Mouse (Mus musculus) monocyte, adult 2 months (primary cell): Measurements from ENCODE around the gene Ccsap.

ENCODE experiments used
- DNase-seq, 2 experiments: peaks; one replicate each; pipeline ENCODE4 v3.0.0; 2022; ENCODE audit warnings: low spot score in 2 of 2, low read depth in 1 of 2

Gene Ccsap

DNA sequence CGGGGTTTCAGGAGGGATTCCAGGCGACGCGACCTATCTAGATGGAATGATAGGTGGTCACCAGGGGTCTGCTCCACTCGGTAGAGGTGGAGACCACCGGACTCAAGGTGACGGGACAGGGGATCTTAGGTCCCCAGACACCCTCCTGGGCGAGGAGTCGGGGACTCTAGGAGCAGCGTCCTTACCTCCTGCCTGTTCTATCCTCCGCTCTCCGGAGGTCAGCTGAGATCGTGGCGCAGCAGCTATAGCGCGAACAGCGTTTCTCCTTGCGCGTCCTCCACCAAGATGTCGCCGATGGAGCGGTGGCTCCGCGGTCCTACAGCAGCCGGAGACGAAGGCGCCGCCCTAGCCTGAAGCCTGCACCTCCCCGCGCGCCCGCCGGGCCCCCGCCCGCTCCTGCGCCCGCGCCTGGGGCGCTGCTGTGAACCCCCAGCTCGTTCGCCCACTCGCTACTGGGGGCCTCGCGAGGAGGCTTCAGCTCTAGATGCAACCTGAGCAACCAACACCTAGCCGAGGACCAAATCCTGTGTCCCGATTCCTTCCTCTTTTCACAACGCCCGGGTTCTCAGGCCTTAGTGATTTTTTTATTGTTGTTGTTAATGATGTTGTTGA lies at the start of gene Ccsap:
Ccsap (minus strand) TSS at position 562 of the 612 bp plus-strand sequence.
- peak in 1 of 2 experiments; percentile 31 for DNase-seq

- DNase-seq: no peak
Observed at GRCm38 (mm10) chr8:123907604-123908003, 47.6 kb upstream of the Ccsap start.

GRCm38 (mm10) chr8:123902653-123903052 lies 42.6 kb upstream of the Ccsap start:
- DNase-seq: no peak

DNA sequence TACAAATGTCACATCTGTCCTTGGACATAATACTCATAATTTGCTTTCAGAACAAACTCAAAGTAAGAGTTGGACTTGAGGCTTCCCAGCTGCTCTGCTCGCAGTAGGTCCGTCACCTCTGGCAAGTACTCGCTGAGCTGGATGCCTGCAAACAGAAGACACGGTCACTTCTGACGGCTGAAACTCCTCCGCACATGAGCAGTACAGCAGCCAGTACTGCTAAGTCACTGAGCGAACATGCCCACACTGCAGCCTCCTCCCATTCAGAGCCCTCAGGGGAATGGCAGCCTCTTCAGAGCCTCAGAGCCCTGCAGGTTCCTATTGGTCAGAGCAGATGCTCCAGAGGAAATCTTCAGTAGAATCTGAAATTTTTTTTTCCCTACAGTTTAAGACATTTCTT lies 39.4 kb upstream of the Ccsap start:
- no peak for DNase-seq

- DNase-seq: no peak
Observed at GRCm38 (mm10) chr8:123898576-123898975, 38.6 kb upstream of the Ccsap start.

DNA sequence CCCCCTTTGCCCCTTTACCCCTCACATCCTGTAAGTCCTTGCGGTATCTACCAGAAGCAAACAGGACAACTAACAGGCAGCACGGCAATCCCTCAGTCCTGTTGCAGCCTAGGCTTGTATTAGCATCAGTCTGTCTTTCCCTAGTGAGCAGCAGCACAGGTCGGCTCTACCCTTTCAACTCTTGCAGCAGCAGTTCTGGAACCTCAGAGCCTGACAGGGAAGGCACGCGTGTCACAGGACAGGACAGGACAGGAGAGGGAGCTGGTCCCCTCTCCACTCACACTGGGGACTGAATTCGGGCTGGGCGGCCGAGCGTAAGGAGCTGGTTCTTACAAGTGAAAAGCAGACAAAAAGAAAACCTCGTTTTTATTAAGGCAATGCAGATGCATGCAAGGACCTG lies 36.8 kb upstream of the Ccsap start:
- DNase-seq: no peak

DNA sequence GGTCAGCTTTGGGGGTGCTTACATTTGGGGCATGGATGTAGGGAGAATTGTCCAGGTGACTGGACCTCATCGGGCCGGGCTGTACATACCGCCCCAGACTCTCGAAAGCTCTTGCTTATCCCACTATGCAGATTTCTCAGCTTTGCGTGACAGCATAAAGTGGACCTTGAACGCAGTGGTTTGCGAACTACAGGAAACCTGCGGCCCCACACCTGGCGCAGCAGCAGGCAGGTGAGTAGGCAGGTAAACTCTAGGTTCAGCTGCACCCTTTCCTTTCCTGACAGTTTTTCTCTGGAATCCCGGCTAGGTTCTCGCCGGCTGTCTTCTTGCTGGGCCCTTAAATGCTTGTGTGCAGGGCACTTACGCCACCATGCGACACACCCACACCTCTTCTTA lies 36.4 kb upstream of the Ccsap start:
- DNase-seq: no peak

DNA sequence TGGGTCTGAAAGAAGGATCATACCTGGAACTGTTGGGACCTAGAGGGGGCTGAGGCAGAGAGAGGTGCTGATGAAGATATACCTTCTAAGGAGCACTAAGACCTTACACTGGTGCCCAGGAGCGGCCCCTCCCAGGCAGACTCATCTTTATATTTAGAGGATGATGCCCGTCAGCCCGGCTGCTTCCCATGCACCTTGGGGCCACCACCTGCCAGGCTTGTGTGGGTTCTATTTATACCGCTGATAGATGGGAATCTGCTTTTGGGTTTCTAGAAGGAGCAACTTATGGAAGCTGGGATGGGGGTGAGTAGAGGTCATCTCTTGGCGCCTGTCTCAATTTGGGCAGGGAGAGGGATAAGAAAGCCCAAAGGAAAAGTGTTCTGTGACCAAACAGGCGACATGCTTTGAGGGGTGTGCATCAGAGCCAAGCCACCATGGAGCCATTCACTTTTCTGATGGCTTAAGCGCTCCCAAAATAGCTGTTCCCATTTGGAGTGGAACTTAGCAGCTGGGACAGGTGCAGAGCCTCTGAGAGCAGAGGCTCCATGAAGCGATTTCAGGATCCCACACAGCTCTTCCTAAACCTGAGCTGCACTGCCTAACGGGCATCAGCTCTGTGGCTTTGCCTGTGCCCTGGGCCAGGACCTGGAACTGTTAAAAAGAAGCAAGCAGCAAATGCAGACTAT lies 35.8 kb upstream of the Ccsap start:
- DNase-seq: no peak

DNA sequence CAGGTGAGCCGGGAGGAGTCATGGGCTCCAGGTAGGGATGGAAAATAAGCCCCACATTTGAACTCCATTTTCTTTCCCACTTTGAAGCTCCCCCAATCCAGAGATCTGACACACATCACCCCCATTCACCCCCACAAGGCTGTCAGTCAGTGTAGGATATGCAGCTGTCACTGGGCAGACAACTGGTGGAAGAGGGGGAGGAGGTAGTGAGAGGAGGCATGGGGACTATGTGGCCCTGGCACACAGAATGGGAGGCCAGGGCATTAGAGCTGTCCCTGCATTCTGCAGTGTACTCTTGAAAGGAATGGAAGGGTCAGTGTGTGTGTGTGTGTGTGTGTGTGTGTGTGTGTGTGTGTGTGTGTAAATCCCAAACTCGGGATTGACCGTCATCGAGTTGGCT lies 35.2 kb upstream of the Ccsap start:
- no peak for DNase-seq

DNA sequence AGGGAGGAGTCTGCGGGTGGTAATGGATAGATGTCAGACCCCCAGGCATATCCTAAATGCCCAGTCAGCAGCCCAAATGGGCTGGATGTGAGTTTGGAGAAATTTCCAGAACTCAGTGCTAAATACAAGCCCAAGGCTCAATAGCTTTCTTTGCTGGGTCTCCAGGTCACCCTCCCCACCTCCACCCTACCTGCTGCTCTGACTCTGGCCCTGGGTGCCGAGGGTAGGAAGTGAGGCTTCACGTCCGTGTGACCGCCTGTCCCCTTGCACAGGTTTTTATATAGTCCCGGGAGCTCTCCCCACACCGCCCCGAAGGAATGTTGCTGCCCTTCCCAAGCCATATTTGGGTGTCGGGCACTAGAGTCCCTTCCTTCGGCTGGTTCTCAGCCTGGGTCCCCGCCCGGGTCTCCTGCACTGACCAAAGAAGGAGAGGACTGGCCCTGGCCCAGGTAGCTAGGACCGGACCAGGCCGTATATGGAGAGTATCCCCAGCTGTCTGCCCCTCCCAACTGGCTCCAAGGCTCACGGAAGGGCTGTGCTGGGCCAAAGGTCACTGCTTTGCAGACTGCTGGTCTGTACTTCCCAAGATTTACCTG lies 34.6 kb upstream of the Ccsap start, which contains the start of gene Acta1:
Acta1 (minus strand) TSS at position 250 of the 596 bp plus-strand sequence.
- DNase-seq: no peak

DNA sequence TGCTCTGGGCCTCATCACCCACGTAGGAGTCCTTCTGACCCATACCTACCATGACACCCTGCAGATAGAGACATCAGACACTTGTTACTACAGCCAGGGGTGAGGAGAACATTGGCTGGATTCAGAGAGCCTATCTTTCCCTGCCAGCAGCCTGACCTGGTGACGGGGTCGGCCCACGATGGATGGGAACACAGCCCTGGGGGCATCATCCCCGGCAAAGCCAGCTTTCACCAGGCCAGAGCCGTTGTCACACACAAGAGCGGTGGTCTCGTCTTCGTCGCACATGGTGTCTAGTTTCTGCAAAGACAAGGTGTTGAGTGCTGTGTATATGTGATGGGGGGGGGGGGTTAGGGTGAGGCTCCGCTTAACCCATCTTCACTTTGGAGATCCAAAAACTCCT lies 33.4 kb upstream of the Ccsap start:
- no peak for DNase-seq

DNA sequence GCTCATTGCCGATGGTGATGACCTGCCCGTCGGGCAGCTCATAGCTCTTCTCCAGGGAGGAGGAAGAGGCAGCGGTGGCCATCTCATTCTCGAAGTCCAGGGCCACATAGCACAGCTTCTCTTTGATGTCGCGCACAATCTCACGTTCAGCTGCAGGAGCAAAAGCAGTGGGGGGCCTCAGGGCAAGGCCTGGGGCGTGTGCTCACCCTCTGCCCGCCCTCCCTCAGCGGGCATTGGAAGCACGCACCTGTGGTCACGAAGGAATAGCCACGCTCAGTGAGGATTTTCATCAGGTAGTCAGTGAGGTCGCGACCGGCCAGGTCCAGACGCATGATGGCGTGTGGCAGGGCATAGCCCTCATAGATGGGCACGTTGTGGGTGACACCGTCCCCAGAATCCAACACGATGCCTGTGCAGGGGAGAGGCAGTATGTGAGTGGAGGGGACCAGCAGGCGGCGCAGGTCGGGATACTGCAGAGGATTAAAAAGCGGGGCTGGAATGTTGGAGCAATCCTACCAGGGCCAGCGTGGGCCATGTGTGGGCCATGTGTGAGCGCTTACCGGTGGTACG lies 32.7 kb upstream of the Ccsap start:
- DNase-seq: no peak

DNA sequence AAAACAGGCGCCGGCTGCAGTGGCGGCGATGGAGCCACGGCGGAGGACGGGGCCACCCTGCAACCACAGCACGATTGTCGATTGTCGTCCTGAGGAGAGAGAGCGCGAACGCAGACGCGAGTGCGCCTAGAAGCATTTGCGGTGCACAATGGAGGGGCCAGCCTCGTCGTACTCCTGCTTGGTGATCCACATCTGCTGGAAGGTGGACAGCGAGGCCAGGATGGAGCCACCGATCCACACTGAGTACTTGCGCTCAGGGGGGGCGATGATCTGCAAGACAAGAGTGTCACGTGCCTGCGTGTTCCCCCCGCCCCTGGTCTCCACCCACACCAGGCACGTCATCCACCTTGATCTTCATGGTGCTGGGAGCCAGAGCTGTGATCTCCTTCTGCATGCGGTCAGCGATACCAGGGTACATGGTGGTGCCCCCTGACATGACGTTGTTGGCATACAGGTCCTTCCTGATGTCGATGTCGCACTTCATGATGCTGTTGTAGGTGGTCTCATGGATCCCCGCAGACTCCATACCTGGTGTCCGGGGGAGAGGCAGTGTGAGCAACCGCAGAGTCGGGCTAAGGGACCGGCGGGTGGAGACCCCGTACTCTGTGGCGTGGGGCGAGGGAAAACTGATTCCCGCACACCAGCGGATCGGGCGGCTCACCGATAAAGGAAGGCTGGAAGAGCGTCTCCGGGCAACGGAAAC lies 32.0 kb upstream of the Ccsap start:
- DNase-seq: no peak

GRCm38 (mm10) chr8:123891271-123891670 lies 31.3 kb upstream of the Ccsap start:
- DNase-seq: peak in 1 of 2 experiments; percentile 2

- no peak for DNase-seq
Observed at GRCm38 (mm10) chr8:123889797-123890196, 29.8 kb upstream of the Ccsap start.

DNA sequence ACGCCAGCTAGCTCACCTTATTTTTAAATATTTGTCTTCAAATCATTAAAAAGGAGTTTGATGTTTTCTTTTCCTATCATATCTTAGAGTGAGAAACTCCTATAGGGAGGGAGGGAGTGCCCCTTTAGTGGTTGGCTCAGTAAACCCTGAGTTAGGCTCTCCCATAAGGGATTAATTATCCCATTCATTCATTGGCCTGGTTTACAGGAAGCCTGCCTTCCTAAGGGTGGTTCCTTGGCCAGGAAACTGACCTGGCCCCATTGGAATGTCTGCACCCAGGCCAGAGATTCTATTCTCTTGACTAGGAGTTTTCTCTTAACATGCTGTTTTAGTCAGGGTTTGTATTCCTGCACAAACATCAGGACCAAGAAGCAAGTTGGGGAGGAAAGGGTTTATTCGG lies 27.9 kb upstream of the Ccsap start:
- no peak for DNase-seq

DNA sequence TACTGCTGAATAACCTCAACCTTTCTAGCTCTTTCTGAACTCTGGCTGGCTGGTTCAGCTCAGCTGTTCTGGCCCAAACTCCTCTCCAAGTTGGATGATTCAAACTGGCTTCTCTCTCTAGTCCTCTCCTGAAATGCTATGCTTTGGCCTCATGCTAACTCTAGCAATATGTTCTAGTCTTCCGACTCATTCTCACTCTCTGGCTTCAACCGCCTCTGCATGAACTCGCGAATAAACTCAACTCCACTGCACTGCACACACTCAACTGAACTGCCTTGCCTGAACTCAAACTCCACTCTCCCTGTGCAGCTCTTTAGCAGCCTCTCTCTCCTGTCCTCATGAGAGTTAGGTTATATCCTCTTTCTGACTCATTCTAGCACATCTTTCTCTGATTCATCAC lies 27.2 kb upstream of the Ccsap start:
- no peak for DNase-seq

DNA sequence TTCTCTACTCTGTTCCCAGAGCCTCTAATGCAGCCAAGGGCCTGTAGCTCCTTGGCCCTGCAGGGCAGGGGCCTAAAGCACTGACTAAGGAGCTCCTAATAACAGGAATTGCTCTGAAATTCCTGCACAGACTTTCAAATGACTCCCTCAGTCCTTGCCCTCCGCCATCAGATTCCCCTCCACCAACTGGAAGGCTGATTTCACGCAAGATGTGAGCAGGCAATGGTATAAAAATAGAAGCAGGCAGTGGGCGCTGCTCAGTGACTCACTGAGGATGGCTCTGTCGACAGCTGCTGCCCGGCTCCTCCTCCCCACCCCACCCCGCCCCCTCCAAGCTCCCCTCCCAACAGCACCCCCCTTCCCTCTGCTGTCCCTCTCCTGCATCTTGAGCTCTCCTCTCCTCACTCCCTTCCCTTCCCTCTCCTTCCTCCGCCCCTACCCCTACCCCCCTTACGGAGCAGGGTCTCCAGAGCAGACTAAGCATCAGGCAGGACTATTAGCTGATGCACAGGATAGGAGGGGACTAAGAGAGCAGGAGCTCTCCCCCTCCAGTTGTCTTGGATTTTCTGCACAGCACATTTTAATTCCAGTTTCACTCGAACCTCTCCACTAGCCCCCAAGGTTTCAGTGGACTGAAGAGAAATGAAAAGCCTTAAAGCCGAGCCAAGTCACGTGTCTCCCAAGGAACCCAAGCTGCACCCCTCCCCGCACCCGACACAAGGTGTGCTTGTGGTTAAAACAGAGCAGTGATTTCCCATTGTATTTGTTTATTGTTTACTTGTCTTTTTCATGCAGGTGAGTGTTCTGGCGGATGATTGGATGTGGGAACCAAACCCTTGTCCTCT lies 24.9 kb upstream of the Ccsap start:
- DNase-seq: no peak

- DNase-seq: no peak
Observed at GRCm38 (mm10) chr8:123883094-123883493, 23.1 kb upstream of the Ccsap start.

DNA sequence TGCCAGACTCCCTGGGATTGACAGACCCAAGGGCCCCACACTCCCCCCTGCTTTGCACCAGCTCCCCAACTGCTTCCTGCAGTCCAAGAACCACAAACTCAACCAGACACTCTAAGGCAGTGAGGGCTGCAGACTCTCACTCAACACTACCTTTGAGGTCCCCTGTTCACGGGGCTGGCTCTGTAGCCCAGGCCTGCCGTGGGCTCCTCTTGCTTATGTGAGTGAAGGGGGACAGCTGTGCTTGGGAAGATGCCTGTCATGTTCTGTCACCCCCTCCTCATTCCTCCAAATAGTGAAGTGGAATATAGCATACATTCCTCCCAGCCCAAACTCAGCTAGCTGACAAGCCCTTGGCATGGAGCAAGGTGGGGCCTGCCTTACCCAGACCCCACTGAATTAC lies 22.4 kb upstream of the Ccsap start:
- DNase-seq: no peak
